Mouse (Mus musculus) lung, postnatal 36 days (tissue): ENCODE data around the gene Eva1b.

Source experiments
- DNase-seq: peaks from one replicate; pipeline ENCODE4 v3.0.0; 2022; ENCODE audit warnings: mixed read lengths

The Eva1b gene

DNA sequence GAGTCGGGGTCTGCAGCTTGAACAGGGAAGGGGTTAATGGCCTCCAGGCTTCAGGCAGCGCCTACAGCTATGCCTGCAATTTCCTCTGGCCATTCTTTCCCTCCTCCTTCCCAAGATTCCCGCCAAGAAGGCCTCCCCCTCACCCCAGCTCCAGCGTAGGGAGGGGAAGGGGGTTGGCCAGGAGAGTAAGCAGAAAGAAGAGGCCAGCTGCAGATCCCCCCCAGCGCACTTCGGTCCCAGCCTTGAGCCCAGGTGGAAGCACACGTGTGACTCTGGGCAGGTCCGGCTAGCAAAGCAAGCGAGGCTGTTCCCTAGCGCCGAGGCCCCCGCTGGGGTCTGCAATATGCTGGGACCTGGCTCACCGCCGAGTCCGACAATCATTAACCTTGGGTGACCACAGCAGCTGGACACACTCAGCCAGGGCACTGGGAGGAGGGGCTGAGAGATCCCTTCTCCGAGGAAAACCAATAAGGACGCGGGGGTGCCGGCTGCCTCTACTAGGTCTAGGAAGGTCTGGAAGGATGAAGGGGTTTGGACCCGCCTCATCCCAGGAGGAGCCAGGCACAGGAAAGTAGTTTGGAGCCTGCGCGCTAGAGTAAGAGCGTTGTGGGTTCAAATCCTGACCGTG is at the start of gene Eva1b:
TSS of gene Eva1b (plus strand) at position 212 of the 628 bp plus-strand sequence.
- DNase-seq, result peak; percentile 82

DNA sequence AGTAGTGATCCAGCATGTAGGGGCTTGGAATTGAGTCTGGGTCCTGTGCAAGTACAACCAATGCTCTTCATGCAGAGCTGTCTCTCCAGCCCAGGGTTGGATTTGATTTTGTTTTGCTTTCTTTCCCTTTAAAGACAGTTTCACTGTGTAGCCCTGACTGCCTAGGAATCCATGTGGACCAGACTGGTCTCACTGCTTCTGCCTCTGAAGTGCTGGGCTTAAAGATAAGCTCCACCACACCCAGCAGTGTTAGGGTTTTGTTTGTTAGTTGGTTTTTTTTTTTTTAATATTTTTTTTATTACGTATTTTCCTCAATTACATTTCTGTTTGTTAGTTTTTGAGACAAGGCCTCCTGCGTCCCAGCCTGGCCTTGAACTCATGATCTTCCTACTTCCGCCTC is 48.2 kb upstream of the Eva1b start:
- DNase-seq, result no peak

DNA sequence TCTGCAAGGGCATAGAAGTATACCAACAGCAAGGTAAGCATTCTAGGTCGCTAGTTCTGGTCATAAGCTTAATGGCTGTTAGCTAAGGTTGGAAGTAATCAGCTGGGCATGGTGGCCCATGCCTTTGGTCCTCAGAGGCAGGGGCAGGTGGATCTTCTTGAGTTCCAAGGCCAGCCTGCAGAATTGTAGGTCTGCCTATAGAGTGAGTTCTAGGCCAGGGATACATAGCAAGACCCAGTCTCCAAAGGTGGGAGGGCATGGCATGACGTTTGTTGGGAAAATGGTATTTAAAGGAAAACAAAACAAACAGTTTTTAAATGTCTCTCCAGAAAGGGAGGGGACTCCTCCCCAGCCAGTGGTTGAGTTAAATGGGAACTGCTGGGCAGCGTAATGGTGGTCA is 46.8 kb upstream of the Eva1b start:
- DNase-seq, result no peak

DNA sequence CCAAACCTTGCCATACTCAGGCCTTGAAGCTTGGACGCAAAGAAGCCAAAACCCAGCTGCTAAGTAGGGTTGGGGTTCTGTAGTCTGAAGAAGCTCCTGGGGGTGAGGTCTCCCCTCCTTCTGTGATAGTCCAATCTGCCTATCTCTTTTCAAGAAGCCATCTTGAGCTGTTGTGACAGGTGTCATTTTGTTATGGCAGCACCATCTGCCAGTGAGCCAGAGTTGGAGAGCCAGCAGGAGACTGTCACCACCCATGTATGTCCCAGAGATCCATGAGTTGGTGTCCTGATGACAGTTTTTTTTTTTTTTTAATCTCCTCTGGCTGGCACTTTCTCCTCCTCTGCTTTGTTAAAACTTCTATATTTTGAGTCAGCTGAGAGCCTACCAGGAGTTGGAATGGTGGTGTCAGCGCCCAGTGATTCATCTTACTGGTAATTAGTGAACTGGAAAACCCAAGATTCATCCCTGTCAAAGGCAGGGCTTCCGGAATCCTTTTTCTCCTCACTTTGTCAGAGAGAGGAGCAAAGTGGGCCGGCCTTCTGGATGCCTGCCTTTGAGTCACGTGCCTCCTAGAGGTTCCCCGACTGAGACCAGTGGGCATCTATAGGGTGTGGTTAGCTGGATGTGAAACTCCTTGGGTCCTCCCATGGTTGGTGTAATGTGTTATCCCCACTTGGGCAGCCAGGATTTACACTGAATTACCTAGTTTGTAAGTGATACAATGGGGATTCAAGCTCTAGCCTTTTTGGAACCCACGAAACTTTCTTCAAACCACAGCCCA is 45.3 kb upstream of the Eva1b start:
- peak; percentile 74 for DNase-seq

DNA sequence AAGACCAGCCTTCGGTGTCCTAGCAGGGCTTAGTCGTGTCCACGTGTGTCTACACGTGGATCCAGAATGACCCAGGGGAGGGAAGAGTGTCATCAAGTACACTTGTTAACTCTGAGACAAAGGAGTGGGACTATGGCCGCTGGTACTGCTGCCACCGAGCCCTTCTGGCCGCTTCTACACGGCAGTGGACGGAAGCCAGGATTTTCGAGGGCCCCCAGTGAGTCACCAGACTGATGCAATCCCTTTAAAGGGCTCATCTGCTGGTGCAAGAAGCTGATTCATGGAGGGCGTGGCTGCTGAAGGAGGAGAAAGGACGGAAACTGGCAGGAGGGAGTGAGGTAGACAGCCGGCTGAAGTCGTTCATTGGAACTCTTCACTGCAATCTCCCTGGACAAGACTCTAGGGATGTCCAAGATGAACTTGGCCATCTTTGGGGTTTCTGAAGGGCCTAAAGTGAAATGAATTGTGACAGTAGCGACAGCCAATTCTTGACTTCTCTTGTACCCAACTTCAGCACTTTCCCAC is 44.4 kb upstream of the Eva1b start:
- peak; percentile 98 for DNase-seq

DNA sequence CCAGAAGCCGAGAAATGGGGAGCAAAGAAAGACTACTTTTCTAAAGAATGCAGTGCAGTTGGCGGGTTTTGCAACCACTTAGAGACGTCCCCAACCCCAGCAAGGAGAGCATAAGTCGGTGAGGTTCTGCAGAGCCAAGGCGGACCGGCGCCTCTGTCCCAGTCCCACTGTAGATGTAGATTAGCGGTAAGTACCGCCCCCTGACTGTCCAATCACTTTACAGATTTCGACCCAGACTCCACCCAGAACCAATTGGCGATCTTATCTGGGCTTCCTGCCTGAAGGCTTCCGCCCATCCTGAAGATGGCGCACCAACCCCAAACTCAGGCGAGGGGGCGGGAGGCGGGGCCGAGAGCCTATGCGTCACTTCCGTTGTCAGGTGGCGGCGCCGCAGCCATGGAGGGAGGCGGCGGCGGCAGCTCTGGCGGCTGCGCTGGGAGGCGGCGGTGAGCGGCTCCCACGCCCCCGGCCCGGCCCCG is 43.9 kb upstream of the Eva1b start, which contains the start of gene Stk40:
TSS of gene Stk40 (plus strand) at position 368 of the 479 bp plus-strand sequence.
- peak; percentile 98 for DNase-seq

DNA sequence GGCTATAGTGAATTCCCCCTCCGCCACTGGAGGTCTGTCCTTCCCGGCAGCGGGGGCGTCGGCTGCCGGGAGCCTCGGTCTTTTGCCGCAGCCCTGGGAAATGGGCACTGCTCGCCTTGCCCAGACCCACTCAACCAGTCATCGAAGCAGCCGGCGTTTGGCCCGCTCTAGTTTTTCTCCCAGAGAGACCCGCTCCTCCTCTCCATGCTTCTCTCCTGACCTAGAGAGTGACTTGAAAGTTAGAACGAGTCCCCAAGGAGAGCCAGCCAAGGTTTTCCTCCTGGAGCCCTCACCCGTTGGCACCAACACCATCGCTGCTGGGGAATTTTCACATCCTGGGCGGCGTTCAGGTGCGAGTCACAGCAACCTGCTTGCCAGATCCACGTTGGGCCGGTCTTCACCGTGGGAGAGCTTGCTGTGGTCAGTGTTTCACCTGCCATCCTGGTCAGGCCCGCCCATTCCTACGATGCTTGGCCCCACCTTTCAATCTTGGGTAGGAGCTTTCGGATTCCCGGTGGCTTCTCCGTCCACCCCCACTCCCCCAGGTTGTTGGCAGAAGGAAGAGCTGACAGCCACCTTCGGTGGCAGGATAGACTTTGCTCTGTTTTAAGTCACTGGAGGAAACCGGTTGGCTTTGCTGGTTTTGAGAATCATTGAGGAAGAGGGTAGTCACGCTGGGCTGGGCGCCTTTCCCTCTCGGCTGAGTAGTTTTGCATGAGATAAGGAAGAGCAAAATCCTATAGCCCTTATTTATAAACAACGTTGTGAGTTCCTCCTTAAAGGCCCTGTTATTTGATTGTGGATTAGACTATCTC is 43.1 kb upstream of the Eva1b start:
- peak; percentile 56 for DNase-seq

DNA sequence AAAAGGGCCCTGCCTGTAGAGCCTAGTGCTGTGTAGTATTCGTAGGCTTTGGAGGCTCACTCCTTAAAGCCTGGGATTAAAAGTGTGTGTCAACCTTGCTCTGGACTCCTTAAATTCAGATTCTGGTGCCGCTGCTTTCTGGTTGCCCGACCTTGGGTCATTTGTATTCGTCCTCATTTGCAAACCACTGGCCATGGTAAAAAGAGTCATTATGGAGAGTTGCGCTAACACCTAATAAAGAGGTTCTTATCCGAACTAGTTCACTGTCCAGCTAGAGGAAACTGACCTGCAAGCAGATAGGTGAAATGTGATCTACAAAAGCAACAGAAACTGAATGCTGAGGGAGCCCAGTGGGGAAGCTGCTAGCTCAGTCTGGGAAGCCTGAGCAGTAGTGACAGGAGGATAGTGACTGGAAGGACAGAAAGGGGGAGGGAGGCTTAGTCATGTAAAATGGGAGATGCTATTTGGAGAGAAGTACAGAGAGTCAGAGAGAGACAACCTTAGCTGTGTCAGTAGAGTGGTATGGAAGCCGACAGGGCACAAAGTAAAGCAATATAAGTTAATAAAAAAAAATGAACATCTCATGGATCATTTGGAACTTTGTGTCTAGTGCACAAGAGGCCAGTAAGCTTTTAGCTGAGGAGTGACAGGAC is 42.3 kb upstream of the Eva1b start:
- DNase-seq, result no peak

DNA sequence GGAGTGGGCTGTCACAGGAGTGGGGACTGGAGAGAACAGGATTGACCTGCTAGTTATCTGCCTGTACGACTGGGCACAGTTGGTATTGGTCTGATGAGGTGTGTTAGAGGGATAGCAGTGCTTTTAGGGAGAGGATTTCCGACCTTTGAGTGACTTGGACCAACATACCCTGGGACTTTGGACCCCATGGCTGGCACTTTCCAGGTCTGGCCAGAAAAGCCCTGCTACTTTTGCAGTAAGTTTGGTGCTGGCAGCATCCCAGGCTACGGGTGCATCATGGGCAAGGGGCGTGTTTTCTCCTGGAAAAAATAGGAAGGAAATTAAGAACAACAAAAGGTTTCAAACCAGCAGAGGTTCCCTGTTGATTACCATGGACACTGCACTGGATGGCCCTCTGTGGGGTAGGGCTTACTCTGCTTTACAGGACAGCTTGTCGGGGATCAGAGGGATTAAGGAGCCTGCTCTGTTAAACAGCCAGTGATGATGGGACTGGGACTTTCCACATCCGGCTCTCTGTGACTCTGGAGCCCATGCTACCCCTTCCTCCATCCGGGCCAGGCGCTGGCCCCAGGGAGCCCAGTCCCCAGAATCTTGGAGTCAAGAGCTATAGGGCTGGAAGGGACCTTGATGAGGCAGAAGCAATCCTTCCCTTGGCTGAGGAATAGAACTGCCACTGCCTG is 39.3 kb upstream of the Eva1b start:
- peak; percentile 26 for DNase-seq

DNA sequence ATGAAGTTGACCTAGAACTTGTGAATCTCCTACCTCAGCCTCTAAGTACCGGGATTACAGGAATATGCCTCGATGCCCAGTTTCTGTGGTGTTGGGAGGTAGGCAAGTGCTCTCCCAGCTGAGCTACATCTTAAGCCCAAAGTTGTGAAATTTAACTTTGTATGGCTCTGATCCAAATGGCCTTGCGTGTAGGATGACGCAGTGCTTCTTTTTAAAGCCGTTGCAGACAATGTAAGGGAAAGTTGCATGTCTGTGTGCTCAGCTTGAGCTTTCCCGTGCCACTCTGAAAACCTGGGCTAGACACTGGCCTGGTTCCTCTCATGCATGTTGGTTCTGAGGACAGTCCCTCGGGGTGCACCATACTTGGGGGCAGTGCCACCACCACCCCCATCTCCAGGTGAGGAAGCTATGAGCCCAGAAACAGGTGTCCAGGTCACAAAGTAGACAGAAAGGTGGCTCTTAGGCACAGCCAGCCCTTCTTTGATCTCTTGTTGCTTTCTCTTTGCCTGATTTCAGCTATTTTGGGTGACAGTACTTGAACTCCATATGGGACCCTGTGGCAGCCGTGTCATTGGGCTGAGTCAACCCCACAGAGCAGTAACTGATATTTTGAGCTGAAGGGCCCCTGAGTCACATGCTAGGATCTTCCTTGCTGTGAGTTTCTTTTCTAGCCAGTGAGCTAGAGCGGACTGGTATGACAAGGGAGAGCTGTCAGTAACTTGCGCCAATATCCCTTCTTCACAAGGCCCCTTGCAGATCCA is 37.8 kb upstream of the Eva1b start:
- DNase-seq, result peak; percentile 77

DNA sequence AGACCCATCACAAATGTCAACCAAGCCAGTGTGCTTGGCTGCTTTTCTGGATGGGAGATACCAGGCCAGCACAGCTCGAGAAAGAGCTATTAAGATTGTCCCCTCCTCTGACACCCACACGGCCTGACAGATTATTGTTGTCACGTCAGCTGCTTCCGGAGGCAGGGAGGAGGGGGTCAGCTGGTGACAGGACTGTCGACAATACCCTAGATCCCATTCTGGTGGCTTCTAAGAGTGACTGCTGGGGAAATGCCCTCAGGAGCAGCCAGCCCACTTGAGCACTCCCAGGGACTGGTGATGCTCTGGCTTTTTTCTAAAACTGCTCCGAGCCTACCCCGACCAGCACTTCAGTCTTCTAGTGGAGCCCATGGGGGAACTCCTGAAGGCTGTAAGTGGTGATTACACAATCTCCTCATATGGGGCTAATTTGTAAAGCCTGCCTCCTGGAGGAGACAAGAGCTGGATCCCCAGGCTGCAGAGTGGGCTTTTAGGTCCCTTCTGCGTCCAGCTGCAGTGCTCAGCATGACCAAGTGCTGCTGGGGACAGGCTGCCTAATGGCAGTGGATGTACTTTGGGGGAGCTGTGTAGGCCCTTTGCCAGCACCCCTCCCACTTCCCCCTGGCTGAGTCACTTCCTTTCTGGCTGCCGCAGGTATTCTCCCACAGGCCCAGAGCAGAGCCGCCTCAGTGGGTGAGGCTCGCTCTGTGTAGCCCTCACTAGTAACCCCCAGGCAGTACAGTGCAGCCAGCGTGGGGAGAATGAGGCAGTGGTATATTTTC is 37.0 kb upstream of the Eva1b start:
- peak; percentile 93 for DNase-seq

DNA sequence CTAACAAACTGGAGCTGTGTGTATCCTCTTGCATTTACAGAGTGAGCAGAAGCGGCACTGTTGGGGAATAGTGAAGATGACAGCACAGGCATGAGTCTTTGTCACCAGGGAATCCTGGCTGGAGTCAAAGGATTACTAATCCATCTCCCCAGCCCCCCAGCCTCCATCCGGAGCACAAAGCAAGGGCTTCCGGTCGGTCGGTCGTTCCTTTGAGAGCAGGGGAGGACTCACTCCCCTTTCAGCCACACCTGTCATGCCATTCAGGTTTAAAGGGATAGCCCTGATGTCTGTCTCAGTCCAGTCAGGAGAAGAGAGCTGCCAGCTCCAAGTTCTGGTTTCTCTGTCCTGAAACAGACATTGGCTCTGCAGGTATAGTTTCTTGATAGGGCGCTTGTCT is 36.4 kb upstream of the Eva1b start:
- DNase-seq, result no peak

DNA sequence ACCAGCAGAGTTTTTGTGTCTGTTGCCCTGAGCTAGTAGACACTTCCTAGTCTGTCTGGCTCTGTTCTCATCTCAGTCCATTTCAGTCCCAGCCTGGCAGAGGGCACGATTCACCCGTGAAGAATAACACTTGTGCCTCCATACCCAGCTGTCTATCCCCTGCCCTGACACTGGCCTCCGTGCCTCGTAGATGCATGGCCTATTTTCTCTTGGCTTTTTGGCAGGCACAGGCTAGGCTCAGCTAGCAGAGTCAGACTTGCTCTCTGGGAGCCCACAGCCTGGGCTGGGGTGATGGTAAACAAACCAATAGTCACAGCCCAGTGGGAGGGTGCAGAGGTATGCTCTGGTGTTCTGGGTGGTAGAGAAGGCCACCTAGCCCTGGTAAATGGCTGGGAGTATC is 34.3 kb upstream of the Eva1b start:
- DNase-seq, result no peak

DNA sequence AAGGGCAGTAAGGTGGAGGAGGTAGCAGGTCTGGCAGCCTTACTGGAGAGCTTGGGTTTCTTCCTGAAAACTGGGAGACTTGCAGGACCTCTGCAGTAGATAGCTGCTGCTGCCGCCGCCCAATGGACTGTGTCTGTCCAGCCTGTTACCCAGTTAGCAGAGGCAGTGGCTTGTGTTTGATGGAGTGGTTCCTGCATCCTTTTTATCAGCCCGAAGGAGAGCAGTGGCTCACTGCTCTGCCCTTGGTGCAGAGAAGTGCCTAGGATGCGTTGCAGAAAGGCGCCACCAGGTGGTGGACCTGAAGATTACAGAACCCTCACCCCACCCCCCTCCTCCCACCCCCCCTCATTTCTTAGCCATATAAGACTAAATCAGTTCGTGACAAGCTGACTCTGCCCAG is 33.6 kb upstream of the Eva1b start:
- DNase-seq, result peak; percentile 68

DNA sequence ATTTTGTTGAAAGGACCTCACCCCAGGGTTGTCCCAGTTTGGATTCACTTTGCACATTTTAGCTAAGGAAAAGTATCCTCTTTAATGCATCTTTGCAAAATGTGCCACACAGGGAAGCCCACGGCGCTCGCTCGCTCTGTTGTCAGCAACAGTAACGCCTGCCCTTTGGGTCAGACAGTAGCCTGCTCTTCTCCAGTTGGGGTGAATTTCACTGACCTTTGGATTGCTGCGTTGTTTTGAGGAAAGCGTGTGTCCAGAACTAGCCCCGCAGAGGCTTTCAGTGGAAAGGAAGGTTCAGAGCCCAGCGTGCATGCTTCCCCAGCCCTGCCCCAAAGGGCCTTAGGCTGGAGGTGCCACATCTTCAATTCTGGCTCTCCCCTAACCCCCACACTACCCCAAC is 32.1 kb upstream of the Eva1b start:
- DNase-seq, result no peak

DNA sequence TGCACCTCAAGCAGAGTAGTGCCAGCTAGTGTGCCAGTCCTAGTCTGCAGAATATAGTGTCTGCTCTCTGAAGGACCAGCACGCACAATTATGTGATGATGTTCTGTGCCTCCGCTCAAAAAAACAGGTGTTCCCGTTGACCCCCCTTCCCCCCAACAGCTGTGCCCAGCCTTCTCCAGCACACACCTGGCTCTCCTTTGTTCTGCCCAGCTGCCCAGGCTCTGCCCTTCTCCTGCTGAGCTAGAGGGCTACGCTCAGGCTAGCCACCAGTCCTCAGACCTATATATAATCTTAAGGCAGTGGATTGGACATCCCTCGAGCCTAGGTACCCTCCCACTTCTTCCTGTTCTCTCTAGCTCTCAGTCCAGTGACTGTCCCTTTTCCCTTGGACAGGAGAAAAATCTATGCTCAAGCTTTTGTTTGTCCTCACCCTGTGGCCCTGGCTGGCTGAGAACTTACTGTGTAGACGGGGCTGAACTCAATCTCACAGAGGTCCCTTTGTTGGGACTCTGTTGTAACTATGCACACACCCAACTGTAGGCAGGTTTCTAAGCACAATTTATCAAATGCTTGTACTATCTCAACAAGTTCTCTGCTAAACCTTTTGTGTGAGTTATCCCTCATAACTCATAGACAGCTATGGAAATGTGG is 31.5 kb upstream of the Eva1b start:
- no peak for DNase-seq

DNA sequence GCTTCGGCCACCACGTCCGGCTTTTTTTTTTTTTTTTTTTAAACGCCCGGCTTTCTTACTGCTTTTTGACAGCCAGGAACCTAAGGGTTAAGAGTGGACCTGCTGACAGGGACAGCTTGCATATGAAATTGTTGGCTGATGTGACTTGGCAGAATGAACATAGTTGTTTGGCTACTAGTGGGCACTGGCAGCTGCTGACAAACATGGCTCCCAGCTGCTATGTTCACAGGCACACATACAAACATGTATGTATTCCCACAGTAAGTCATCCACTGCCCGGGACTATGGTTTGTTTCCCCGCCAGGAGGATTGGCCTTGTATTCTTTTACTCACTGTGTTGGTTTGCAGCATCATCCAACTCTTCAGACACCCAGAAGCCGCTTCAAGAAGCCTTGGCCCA is 30.4 kb upstream of the Eva1b start:
- DNase-seq, result no peak

DNA sequence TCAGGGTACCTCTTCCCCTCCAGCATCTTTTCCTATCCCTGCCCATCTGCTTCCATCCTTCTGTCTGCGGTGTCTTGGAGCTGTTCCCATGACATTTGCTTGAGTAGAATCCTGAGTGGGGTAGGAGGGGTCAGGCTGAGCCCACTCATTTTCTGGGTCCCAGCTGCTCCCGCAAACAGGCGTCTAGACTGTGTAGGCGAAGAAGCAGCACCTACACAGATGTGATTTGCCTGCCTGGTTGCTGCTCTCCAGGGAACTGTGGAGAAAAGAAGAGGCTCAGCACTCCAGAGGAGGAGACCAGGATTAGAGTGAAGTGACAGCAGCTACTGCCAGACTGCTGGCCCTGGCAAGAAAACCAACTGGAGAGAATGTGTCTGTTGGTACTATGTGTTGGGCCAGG is 28.9 kb upstream of the Eva1b start:
- DNase-seq, result no peak

DNA sequence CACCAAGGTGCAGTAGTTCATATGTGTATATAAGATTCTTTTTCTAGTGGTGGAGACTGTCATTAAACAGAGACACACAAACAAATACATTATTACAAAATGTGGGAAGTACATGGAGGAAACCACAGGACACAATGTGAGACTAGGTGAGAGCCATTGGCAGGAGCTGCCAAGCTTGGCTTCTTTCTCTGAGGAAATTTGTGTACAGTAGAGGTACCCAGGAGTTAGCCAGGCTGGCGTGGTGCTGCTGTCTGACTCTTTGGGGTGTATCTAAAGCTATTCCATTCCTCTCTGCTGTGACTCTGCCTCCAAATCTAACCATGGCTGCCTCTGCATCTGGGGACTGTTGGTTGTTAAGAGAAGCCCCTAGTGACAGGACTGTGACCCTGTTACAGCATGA is 28.5 kb upstream of the Eva1b start:
- no peak for DNase-seq

DNA sequence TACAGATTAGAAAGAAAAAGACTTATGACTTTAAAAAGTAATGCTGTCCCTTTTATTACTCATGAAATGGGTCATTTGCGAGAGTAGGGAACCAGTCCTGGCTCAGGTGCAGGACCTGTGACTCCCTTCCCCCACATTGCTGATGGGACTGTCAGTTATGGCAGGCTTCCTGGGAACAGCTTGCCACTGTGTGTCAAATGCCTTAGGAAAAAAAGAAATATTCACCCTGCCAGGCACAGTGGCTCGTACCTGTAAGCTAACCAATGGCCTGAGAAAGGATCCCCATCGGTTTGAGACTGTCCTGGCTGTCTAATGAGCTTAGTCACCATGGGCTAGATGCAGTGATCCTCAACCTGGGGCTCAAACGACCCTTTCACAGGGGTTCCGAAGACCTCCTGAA is 27.5 kb upstream of the Eva1b start:
- no peak for DNase-seq
